ENCODE assay signal across 10 mouse cellular contexts in genomic region chr19:61199836-61200235, GRCm38 (mm10). TPM values are rescaled to one million over a fixed set of nuclear protein-coding genes. Genes with fewer than 3 reads are reported as not detected.
DNase-seq lines count a peak whose midpoint lies in the region; ATAC-seq and TF ChIP-seq lines count a peak whose summit lies in the region.
"Had no signal": no experiment of that assay in that cellular context is flagged by ENCODE, and none has a peak within 500 bp of the region (broad histone marks: within the 10 kb centered on the region; RNA-seq: fewer than 3 reads in every experiment).

No protein-coding gene starts in this region.

- no peak for TF ChIP-seq POLR2A in heart, adult 2 months (IDR thresholded peaks at IDR 0.05; ENCODE audit: insufficient read depth, low read depth, low read length)

- DNase-seq in heart, adult 2 months: peak; percentile 52 to 68
- DNase-seq in heart, postnatal 25 days (ENCODE audit: low spot score): no peak
- DNase-seq in ovary, postnatal 36 days (ENCODE audit: low spot score): peak; percentile 42
- DNase-seq in ovary, postnatal 14 days (ENCODE audit: low spot score): no peak
- DNase-seq in adrenal gland, postnatal 14 days: peak; percentile 26
- peak; percentile 1 to 50 for DNase-seq in kidney, postnatal 36 days
- peak; percentile 28 for DNase-seq in splenic B cell, adult 2 months (ENCODE audit: low read depth, low spot score)

- no peak for TF ChIP-seq CTCF in heart, adult 2 months (IDR thresholded peaks at IDR 0.05)

- no peak overlapping the region for H3K27ac ChIP-seq in heart, adult 2 months
- H3K27ac ChIP-seq in forebrain, embryonic 15.5 days (replicated peaks): no peak overlapping the region
- H3K27ac ChIP-seq: neural tube, embryonic 12.5 days had no signal

- H3K36me3 ChIP-seq in heart, adult 2 months (ENCODE audit: control insufficient read depth, insufficient read depth, low read length): no peaks in the 10 kb centered on the region
- no peaks in the 10 kb centered on the region for H3K36me3 ChIP-seq in splenic B cell, adult 2 months (ENCODE audit: control insufficient read depth, insufficient read depth, low read length, poor library complexity, severe bottlenecking)
- H3K36me3 ChIP-seq in forebrain, embryonic 15.5 days: no peaks in the 10 kb centered on the region
- H3K36me3 ChIP-seq: neural tube, embryonic 12.5 days had no signal

- intact Hi-C loops in heart, adult 2 months (cut with DNase I): no loop called here
- intact Hi-C loops in heart, postnatal 25 days (cut with DNase I): loop anchor here (5.0 kb wide), 1 partner anchor 67 kb away; no protein-coding TSS in a partner anchor

- H3K4me2 ChIP-seq in forebrain, embryonic 15.5 days (replicated peaks): no peak overlapping the region
- H3K4me2 ChIP-seq: neural tube, embryonic 12.5 days had no signal

- no peak for ATAC-seq in forebrain, embryonic 15.5 days (replicated peaks)

- WGBS in heart, adult 2 months: 11% methylated on average over 10 of the region's 10 CpGs
- WGBS in forebrain, embryonic 15.5 days: 18% methylated on average over 10 of the region's 10 CpGs

- H3K9me3 ChIP-seq in forebrain, embryonic 15.5 days: no peaks in the 10 kb centered on the region
- H3K9me3 ChIP-seq: neural tube, embryonic 12.5 days had no signal

- H3K9ac ChIP-seq in heart, adult 2 months (ENCODE audit: low read depth, low read length): no peak overlapping the region
- no peak overlapping the region for H3K9ac ChIP-seq in forebrain, embryonic 15.5 days (replicated peaks)
- H3K9ac ChIP-seq: neural tube, embryonic 12.5 days had no signal

- no peak for TF ChIP-seq EP300 in heart, adult 2 months (IDR thresholded peaks at IDR 0.05; ENCODE audit: insufficient read depth, low read depth, low read length)

- H3K4me1 ChIP-seq in heart, adult 2 months (ENCODE audit: control insufficient read depth, insufficient read depth, low read length): no peaks in the 10 kb centered on the region
- H3K4me1 ChIP-seq in forebrain, embryonic 15.5 days: no peaks in the 10 kb centered on the region
- H3K4me1 ChIP-seq: neural tube, embryonic 12.5 days had no signal

- no peaks in the 10 kb centered on the region for H3K79me2 ChIP-seq in heart, adult 2 months (replicated peaks; ENCODE audit: control insufficient read depth, insufficient read depth, low read length)

- no peaks in the 10 kb centered on the region for H3K27me3 ChIP-seq in heart, adult 2 months (ENCODE audit: control insufficient read depth, insufficient read depth, low read length)
- no peaks in the 10 kb centered on the region for H3K27me3 ChIP-seq in splenic B cell, adult 2 months (ENCODE audit: control insufficient read depth, insufficient read depth, low read length, poor library complexity, severe bottlenecking)
- H3K27me3 ChIP-seq in forebrain, embryonic 15.5 days: no peaks in the 10 kb centered on the region
- H3K27me3 ChIP-seq: neural tube, embryonic 12.5 days had no signal

- H3K4me3 ChIP-seq in heart, adult 2 months: no peak overlapping the region
- H3K4me3 ChIP-seq in forebrain, embryonic 15.5 days: no peak overlapping the region
- H3K4me3 ChIP-seq: neural tube, embryonic 12.5 days had no signal

RNA-seq across cellular contexts. Expression of gene Gm6020, which starts 16.1 kb away (rescaled TPM):
- not detected for total RNA-seq in heart, adult 2 months (2021)
- not detected in 2 replicates for polyA plus RNA-seq in heart, adult 2 months (2012; rRNA removed)
- not detected for total RNA-seq in heart, postnatal 25 days (2021)
- total RNA-seq in adrenal gland, postnatal 14 days (2021): not detected in 2 replicates
- polyA plus RNA-seq in forebrain, embryonic 15.5 days (2015; fragmentation: Nextera tagmentation; extraction: Ambion mirVana): not detected in 2 replicates
- total RNA-seq: hematopoietic stem cell, adult 5-6 weeks had no signal
- polyA plus RNA-seq: neural tube, embryonic 12.5 days had no signal

RNA-seq across cellular contexts. Expression of gene Gm7102, which starts 23.7 kb away (rescaled TPM):
- total RNA-seq in heart, adult 2 months (2021): under 1 TPM in 1 of 2 experiments, not detected in 1; 0.16 TPM
- polyA plus RNA-seq in heart, adult 2 months (2012; rRNA removed): not detected in 2 replicates
- total RNA-seq in heart, postnatal 25 days (2021): under 1 TPM in 1 of 2 experiments, not detected in 1; 0.16 TPM
- total RNA-seq in adrenal gland, postnatal 14 days (2021): not detected in 2 replicates
- polyA plus RNA-seq in forebrain, embryonic 15.5 days (2015; fragmentation: Nextera tagmentation; extraction: Ambion mirVana): 0.11 and 0.20 TPM in 2 replicates
- polyA plus RNA-seq: neural tube, embryonic 12.5 days had no signal

RNA-seq across cellular contexts. Expression of gene Csf2ra, which starts 28.4 kb away (rescaled TPM):
- 1 to 10 TPM; 6.3 to 7.7 TPM for total RNA-seq in heart, adult 2 months (2021)
- polyA plus RNA-seq in heart, adult 2 months (2012; rRNA removed): 34.5 and 68.1 TPM in 2 replicates
- 1 to 10 TPM; 7.6 to 8.1 TPM for total RNA-seq in heart, postnatal 25 days (2021)
- 17.8 and 21.0 TPM in 2 replicates for total RNA-seq in adrenal gland, postnatal 14 days (2021)
- 32.7 and 36.8 TPM in 2 replicates for polyA plus RNA-seq in forebrain, embryonic 15.5 days (2015; fragmentation: Nextera tagmentation; extraction: Ambion mirVana)

RNA-seq across cellular contexts. Expression of gene Zfp950, which starts 59.2 kb away (rescaled TPM):
- total RNA-seq in heart, adult 2 months (2021): 10 to 100 TPM in 1 of 2 experiments, 1 to 10 TPM in 1; 7.3 to 10.5 TPM
- polyA plus RNA-seq in heart, adult 2 months (2012; rRNA removed): 4.7 and 10.2 TPM in 2 replicates
- total RNA-seq in heart, postnatal 25 days (2021): 10 to 100 TPM; 15.1 to 17.8 TPM
- 25.2 and 26.7 TPM in 2 replicates for total RNA-seq in adrenal gland, postnatal 14 days (2021)
- polyA plus RNA-seq in forebrain, embryonic 15.5 days (2015; fragmentation: Nextera tagmentation; extraction: Ambion mirVana): 45.0 and 49.1 TPM in 2 replicates

Comparison
In these comparisons a context has a peak if more than half of its experiments do, and no peak if none do; other contexts are left out.
1. DNase-seq: peak in heart, adult 2 months (2 of 2), ovary, postnatal 36 days (single experiment), adrenal gland, postnatal 14 days (single experiment), kidney, postnatal 36 days (2 of 2) and splenic B cell, adult 2 months (single experiment); none in heart, postnatal 25 days (single experiment) and ovary, postnatal 14 days (single experiment).